Mouse (Mus musculus): ENCODE measurements around the gene Nuak2. TPM values are rescaled to one million over a fixed set of nuclear protein-coding genes. Genes with fewer than 3 reads are reported as not detected.

Nuak2 gene
- polyA plus RNA-seq, 1 experiment, result 20.0 TPM

DNA sequence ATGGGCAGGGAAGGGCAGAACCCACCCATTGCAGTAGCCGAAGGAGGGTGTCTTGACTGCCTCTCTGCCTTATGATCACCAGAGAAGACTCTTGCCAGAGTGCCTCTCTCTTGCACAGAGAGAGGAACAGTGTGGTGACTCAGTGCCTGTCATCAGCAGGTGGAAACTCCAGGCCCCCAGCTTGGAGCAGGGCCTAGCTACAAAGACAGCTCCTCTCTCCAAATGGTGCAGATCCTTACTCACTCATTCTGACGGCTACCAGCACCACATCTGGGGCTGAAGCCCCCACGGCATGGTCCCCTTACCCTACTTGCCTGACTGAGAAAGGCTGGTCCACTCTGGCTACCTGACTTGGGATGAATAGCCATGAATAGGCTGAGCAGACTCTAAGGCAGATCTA is 48.5 kb downstream of the Nuak2 start:
- no peak overlapping the region for H3K4me3 ChIP-seq (ENCODE audit: low read depth, low read length)
- H3K9ac ChIP-seq (ENCODE audit: low read depth, poor library complexity, severe bottlenecking), result no peak overlapping the region
- H3K36me3 ChIP-seq (ENCODE audit: control insufficient read depth, insufficient read depth, low read length, poor library complexity, severe bottlenecking), result no peaks in the 10 kb centered on the region
- H3K27me3 ChIP-seq (ENCODE audit: control insufficient read depth, insufficient read depth, low read length, poor library complexity, severe bottlenecking), result no peaks in the 10 kb centered on the region
- no peak overlapping the region for H3K27ac ChIP-seq (ENCODE audit: insufficient read depth, low read length)
- TF ChIP-seq CTCF (IDR thresholded peaks at IDR 0.05; ENCODE audit: low read depth, low read length) (no peak), EP300 (IDR thresholded peaks at IDR 0.05; ENCODE audit: insufficient read depth, low read depth, low read length) (no peak), POLR2A (IDR thresholded peaks at IDR 0.05; ENCODE audit: insufficient read depth, low read length) (no peak)
- H3K4me1 ChIP-seq (ENCODE audit: control insufficient read depth, insufficient read depth, low read length), result peaks cover 2% of the 10 kb centered on the region
- H3K9me3 ChIP-seq (replicated peaks; ENCODE audit: control insufficient read depth, insufficient read depth, low read length, poor library complexity, severe bottlenecking), result no peaks in the 10 kb centered on the region

DNA sequence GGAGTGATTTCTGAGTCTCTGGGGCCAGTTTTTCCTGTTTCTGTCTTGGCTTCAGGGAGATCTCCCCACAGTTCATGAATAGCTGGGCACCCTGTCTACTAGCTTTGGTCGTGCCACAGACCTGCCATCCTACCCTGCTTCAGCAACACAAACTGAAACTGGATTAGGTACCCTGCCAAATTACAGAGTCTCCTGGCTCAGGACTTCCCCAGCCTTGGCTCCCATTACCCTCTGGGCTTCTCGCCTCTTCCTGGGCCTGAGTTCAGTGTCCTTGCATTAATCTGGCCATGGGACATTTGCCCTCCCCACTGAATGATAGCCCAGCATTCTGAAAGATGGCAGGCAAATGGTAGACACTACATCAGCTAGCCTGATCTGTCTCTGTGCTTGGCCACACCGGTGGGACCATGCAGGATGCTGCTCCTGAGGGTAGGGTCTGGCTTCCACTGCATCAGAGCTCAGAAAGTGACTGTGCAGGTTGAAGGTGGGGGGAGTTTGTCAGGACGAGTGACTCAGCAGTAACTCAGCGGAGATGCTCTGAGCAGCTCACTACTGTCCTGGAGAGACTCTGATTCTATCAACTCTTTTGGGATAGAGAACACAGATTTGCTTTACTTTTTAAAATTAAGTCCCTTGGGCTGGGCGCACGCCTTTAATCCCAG is 49.1 kb downstream of the Nuak2 start:
- Histone ChIP-seq H3K9ac (ENCODE audit: low read depth, poor library complexity, severe bottlenecking) (no peak overlapping the region), H3K27ac (ENCODE audit: insufficient read depth, low read length) (no peak overlapping the region), H3K9me3 (replicated peaks; ENCODE audit: control insufficient read depth, insufficient read depth, low read length, poor library complexity, severe bottlenecking) (no peaks in the 10 kb centered on the region), H3K4me3 (ENCODE audit: low read depth, low read length) (no peak overlapping the region), H3K36me3 (ENCODE audit: control insufficient read depth, insufficient read depth, low read length, poor library complexity, severe bottlenecking) (no peaks in the 10 kb centered on the region), H3K4me1 (ENCODE audit: control insufficient read depth, insufficient read depth, low read length) (peaks cover 2% of the 10 kb centered on the region), H3K27me3 (ENCODE audit: control insufficient read depth, insufficient read depth, low read length, poor library complexity, severe bottlenecking) (no peaks in the 10 kb centered on the region)
- TF ChIP-seq POLR2A (IDR thresholded peaks at IDR 0.05; ENCODE audit: insufficient read depth, low read length), result no peak
- TF ChIP-seq CTCF (IDR thresholded peaks at IDR 0.05; ENCODE audit: low read depth, low read length), result no peak
- TF ChIP-seq EP300 (IDR thresholded peaks at IDR 0.05; ENCODE audit: insufficient read depth, low read depth, low read length), result no peak

DNA sequence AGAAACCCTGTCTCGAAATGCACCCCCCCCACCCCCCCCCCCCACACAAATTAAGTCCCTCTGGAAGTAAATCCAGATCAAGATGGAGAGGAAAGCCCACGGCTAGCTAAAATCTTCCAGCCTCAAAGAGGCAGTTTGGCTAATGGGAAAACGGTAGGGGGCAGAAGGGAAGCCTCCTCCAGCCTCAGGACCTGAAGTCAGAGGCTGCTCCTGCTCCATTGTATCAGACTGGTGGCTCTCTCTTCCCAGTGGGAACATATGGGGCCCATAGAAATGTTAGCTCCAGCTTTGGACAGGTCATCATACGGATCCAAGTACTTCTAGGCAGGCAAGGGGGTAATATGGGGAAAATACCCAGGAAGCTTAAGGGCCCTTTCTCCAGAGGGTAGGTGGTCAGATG is 49.7 kb downstream of the Nuak2 start:
- Histone ChIP-seq H3K27me3 (ENCODE audit: control insufficient read depth, insufficient read depth, low read length, poor library complexity, severe bottlenecking) (no peaks in the 10 kb centered on the region), H3K27ac (ENCODE audit: insufficient read depth, low read length) (no peak overlapping the region), H3K4me1 (ENCODE audit: control insufficient read depth, insufficient read depth, low read length) (peaks cover 2% of the 10 kb centered on the region), H3K9ac (ENCODE audit: low read depth, poor library complexity, severe bottlenecking) (no peak overlapping the region), H3K36me3 (ENCODE audit: control insufficient read depth, insufficient read depth, low read length, poor library complexity, severe bottlenecking) (no peaks in the 10 kb centered on the region), H3K4me3 (ENCODE audit: low read depth, low read length) (no peak overlapping the region), H3K9me3 (replicated peaks; ENCODE audit: control insufficient read depth, insufficient read depth, low read length, poor library complexity, severe bottlenecking) (no peaks in the 10 kb centered on the region)
- TF ChIP-seq CTCF (IDR thresholded peaks at IDR 0.05; ENCODE audit: low read depth, low read length), result peak; percentile 8
- TF ChIP-seq POLR2A (IDR thresholded peaks at IDR 0.05; ENCODE audit: insufficient read depth, low read length), result no peak

DNA sequence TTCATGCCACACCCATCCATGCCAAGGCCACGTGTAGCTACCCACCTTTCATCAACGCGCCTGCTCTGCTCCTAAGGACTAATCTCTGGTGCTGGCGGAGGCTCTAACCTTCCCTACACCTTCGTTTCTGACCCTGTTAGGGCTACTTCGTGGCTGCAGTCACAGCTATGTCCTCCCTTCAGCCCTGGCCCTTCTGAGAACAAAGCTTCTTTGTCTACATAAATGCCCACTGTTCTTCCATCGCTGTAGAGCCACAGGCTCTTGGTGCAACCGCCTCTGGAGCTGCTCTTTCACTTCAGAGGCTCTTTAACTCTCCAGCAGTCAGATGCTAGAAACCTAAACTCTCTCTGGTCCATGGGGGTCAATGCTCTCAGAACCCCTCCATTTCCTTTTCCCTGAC is 50.3 kb downstream of the Nuak2 start:
- H3K27me3 ChIP-seq (ENCODE audit: control insufficient read depth, insufficient read depth, low read length, poor library complexity, severe bottlenecking), result no peaks in the 10 kb centered on the region
- no peak overlapping the region for H3K4me3 ChIP-seq (ENCODE audit: low read depth, low read length)
- no peak overlapping the region for H3K27ac ChIP-seq (ENCODE audit: insufficient read depth, low read length)
- H3K9me3 ChIP-seq (replicated peaks; ENCODE audit: control insufficient read depth, insufficient read depth, low read length, poor library complexity, severe bottlenecking), result no peaks in the 10 kb centered on the region
- peaks cover 2% of the 10 kb centered on the region for H3K4me1 ChIP-seq (ENCODE audit: control insufficient read depth, insufficient read depth, low read length)
- no peak for TF ChIP-seq POLR2A (IDR thresholded peaks at IDR 0.05; ENCODE audit: insufficient read depth, low read length)
- no peak for TF ChIP-seq CTCF (IDR thresholded peaks at IDR 0.05; ENCODE audit: low read depth, low read length)
- no peak for TF ChIP-seq EP300 (IDR thresholded peaks at IDR 0.05; ENCODE audit: insufficient read depth, low read depth, low read length)
- no peaks in the 10 kb centered on the region for H3K36me3 ChIP-seq (ENCODE audit: control insufficient read depth, insufficient read depth, low read length, poor library complexity, severe bottlenecking)
- no peak overlapping the region for H3K9ac ChIP-seq (ENCODE audit: low read depth, poor library complexity, severe bottlenecking)

DNA sequence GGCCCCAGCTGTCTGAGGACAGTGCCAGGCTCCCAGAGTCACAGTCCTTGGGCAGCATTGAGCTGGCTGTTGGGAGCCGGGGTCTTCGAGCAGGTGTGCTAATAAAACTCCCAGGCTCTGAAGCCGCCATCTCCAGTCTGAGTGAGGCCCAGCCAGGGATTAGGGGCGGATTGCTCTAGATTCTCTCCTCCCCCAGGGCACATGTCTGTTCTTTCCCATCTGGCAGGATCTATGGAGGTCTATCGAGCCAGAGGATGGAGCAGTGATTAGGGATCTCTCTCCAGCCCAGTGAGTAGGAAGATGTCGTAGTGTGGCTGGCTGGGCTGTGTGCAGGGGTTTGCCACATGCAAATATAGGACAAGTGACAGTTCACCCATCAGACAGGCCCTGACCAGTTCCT is 51.0 kb downstream of the Nuak2 start:
- H3K27me3 ChIP-seq (ENCODE audit: control insufficient read depth, insufficient read depth, low read length, poor library complexity, severe bottlenecking), result no peaks in the 10 kb centered on the region
- no peak overlapping the region for H3K4me3 ChIP-seq (ENCODE audit: low read depth, low read length)
- no peak overlapping the region for H3K9ac ChIP-seq (ENCODE audit: low read depth, poor library complexity, severe bottlenecking)
- no peak overlapping the region for H3K27ac ChIP-seq (ENCODE audit: insufficient read depth, low read length)
- no peaks in the 10 kb centered on the region for H3K9me3 ChIP-seq (replicated peaks; ENCODE audit: control insufficient read depth, insufficient read depth, low read length, poor library complexity, severe bottlenecking)
- no peaks in the 10 kb centered on the region for H3K36me3 ChIP-seq (ENCODE audit: control insufficient read depth, insufficient read depth, low read length, poor library complexity, severe bottlenecking)
- peaks cover 6% of the 10 kb centered on the region for H3K4me1 ChIP-seq (ENCODE audit: control insufficient read depth, insufficient read depth, low read length)
- TF ChIP-seq POLR2A (IDR thresholded peaks at IDR 0.05; ENCODE audit: insufficient read depth, low read length) (no peak), CTCF (IDR thresholded peaks at IDR 0.05; ENCODE audit: low read depth, low read length) (no peak), EP300 (IDR thresholded peaks at IDR 0.05; ENCODE audit: insufficient read depth, low read depth, low read length) (no peak)

DNA sequence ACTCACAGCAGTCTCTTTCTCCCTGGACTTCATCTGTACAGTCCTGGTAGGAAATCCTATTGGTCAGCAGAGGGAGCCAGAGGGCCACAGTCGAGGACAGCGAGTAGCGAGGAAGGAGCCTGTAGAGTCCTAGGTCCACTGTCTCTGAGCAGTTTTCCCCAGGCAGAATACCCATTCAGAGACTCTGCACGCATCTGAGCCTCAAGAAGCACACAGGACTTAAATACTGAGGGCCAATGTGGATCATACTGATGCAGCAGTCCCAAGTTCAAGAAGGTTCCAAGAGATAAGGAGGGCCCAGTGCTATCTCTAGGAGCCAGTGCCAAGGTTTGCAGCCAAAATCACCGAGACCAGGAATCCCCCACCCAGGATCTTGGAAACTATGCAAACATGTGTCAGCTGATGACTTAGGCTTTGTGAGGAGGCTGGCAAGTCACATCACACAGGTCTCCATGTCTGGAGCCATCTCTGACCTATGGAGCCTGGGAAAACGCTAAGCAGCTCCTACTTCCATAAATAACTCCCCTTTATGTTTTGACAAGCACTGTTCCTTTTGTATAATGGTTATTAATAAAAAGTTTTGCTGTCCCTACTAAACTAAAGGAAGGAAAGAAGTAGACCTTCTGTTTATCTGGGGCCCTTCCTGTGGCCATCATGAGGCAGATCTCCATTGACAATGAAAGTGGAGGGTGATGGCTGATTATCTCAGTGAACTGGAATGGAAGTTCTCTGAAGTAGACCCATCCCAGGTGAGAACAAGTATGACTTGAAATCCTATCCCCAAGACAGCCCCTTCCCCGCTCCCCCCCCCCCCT is 52.0 kb downstream of the Nuak2 start:
- no peak overlapping the region for H3K9ac ChIP-seq (ENCODE audit: low read depth, poor library complexity, severe bottlenecking)

More for the DNA sequence above, 52.0 kb downstream of the Nuak2 start:
- H3K4me3 ChIP-seq (ENCODE audit: low read depth, low read length), result no peak overlapping the region
- TF ChIP-seq POLR2A (IDR thresholded peaks at IDR 0.05; ENCODE audit: insufficient read depth, low read length) (no peak), CTCF (IDR thresholded peaks at IDR 0.05; ENCODE audit: low read depth, low read length) (peak; percentile 92), EP300 (IDR thresholded peaks at IDR 0.05; ENCODE audit: insufficient read depth, low read depth, low read length) (no peak)
- no peaks in the 10 kb centered on the region for H3K36me3 ChIP-seq (ENCODE audit: control insufficient read depth, insufficient read depth, low read length, poor library complexity, severe bottlenecking)
- no peak overlapping the region for H3K27ac ChIP-seq (ENCODE audit: insufficient read depth, low read length)
- peaks cover 6% of the 10 kb centered on the region for H3K4me1 ChIP-seq (ENCODE audit: control insufficient read depth, insufficient read depth, low read length)
- H3K27me3 ChIP-seq (ENCODE audit: control insufficient read depth, insufficient read depth, low read length, poor library complexity, severe bottlenecking), result no peaks in the 10 kb centered on the region
- H3K9me3 ChIP-seq (replicated peaks; ENCODE audit: control insufficient read depth, insufficient read depth, low read length, poor library complexity, severe bottlenecking), result no peaks in the 10 kb centered on the region
